Mouse (Mus musculus): ENCODE data around the gene Ckb. TPM values are rescaled to one million over a fixed set of nuclear protein-coding genes. Genes with fewer than 3 reads are reported as not detected.

Ckb gene
- polyA plus RNA-seq, 1 experiment from 2014 or later = 44.8 TPM

DNA sequence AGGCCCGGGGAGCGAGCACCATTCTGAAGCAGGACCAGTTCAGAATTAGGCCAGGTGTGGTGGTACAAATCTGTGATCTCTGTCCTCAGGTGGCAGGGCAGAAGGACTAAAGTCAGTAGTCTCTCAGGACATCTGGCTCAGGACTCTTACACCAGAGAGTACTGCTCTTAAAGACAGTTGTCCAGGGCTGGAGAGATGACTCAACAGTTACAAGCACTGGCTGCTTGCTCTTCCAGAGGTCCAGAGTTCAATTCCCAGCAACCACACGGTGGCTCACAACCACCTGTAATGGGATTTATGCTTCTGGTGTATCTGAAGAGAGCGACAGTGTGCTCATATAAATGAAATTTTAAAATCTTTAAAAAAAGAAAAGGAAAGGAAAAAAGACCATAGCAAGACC lies 12.8 kb downstream of the Ckb start:
- no peaks in the 10 kb centered on the region for H3K4me1 ChIP-seq (ENCODE audit: control insufficient read depth, low read depth, low read length)
- no peak overlapping the region for H3K9ac ChIP-seq (ENCODE audit: low read depth, low read length)
- peaks cover 19% of the 10 kb centered on the region for H3K36me3 ChIP-seq (ENCODE audit: control insufficient read depth, insufficient read depth)
- 83% methylated on average over 4 of the region's 4 CpGs for WGBS (ENCODE audit: insufficient replicate concordance)
- no peak overlapping the region for H3K4me2 ChIP-seq (ENCODE audit: low read depth, low read length)
- H3K4me3 ChIP-seq (ENCODE audit: low read depth, low read length) = no peak overlapping the region
- no peak for ATAC-seq (ENCODE audit: low read depth)
- no peaks in the 10 kb centered on the region for H3K9me3 ChIP-seq (replicated peaks; ENCODE audit: control insufficient read depth, low read length)
- no peak overlapping the region for H3K27ac ChIP-seq (ENCODE audit: low read length)
- H3K27me3 ChIP-seq (ENCODE audit: control insufficient read depth, insufficient read depth, low read depth, low read length) = no peaks in the 10 kb centered on the region

DNA sequence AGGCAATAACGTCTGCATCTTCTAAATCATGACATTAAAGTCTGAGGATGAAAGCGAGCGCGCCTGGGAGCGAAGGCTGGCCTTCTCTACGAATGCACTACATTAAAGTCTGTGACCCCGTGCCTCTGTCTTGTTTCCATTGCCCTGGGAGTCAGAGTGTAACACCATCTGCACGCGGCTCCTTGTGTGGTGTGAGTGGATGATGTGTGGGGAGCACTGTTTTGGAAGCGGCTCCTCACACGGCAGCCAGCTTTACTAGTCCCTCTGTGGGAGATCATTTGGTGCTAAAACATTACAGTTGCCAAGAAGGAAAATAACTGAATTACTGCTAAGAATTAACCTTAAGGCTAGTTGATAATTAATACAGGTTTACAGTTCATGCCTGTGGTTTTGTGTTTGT lies 16.4 kb downstream of the Ckb start:
- 92% methylated on average over 11 of the region's 11 CpGs for WGBS (ENCODE audit: insufficient replicate concordance)
- ATAC-seq (ENCODE audit: low read depth) = no peak
- H3K36me3 ChIP-seq (ENCODE audit: control insufficient read depth, insufficient read depth) = peaks cover 24% of the 10 kb centered on the region
- no peaks in the 10 kb centered on the region for H3K27me3 ChIP-seq (ENCODE audit: control insufficient read depth, insufficient read depth, low read depth, low read length)
- H3K9ac ChIP-seq (ENCODE audit: low read depth, low read length) = no peak overlapping the region
- H3K4me2 ChIP-seq (ENCODE audit: low read depth, low read length) = no peak overlapping the region
- no peaks in the 10 kb centered on the region for H3K4me1 ChIP-seq (ENCODE audit: control insufficient read depth, low read depth, low read length)
- H3K27ac ChIP-seq (ENCODE audit: low read length) = no peak overlapping the region
- H3K9me3 ChIP-seq (replicated peaks; ENCODE audit: control insufficient read depth, low read length) = no peaks in the 10 kb centered on the region
- H3K4me3 ChIP-seq (ENCODE audit: low read depth, low read length) = no peak overlapping the region

DNA sequence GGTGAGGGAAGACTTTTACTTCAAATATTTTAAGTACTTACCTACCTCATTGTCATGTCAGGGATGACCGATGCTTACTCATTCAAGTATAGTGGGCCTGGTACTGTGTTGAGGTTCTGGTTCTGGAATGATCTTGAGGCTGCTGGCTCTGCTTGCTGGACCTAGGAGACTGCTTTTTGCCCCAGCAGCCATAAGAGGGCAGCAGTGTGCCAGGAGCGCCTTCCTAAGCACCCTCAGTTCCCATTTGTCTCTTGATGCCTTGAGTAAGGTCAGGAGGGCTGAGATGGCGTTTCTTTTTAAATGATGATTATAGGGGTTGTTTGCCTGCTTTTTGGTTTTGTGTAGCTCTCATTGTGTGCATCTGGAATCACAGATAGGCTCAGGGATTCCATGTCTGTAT lies 18.7 kb downstream of the Ckb start:
- WGBS (ENCODE audit: insufficient replicate concordance) = 36% methylated on average over 3 of the region's 3 CpGs
- no peak overlapping the region for H3K4me2 ChIP-seq (ENCODE audit: low read depth, low read length)
- H3K4me3 ChIP-seq (ENCODE audit: low read depth, low read length) = no peak overlapping the region
- no peaks in the 10 kb centered on the region for H3K9me3 ChIP-seq (replicated peaks; ENCODE audit: control insufficient read depth, low read length)
- H3K4me1 ChIP-seq (ENCODE audit: control insufficient read depth, low read depth, low read length) = no peaks in the 10 kb centered on the region
- no peak overlapping the region for H3K27ac ChIP-seq (ENCODE audit: low read length)
- no peaks in the 10 kb centered on the region for H3K27me3 ChIP-seq (ENCODE audit: control insufficient read depth, insufficient read depth, low read depth, low read length)
- H3K9ac ChIP-seq (ENCODE audit: low read depth, low read length) = no peak overlapping the region
- no peak; the same call in 1 of the 2 replicates for ATAC-seq (ENCODE audit: low read depth)
- H3K36me3 ChIP-seq (ENCODE audit: control insufficient read depth, insufficient read depth) = peaks cover 35% of the 10 kb centered on the region

DNA sequence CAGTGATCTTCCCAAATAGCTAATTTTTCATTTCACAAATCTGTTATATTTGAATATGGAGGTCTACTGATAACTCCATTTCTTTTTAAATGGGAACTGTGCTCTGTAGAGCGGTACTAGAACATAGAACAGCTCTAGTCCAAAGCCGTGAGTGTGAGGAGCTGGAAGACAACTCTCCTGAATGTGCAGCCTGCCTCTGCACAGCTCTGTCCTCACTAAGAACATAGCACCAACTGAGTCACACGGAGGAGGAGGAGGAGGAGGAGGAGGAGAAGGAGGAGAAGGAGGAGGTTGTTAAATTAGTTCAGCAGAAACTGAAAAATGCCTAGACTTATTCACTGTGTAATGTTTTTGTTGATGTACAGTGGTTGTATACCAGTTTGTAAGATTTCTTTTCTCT lies 19.2 kb downstream of the Ckb start:
- H3K27ac ChIP-seq (ENCODE audit: low read length) = no peak overlapping the region
- H3K36me3 ChIP-seq (ENCODE audit: control insufficient read depth, insufficient read depth) = peaks cover 38% of the 10 kb centered on the region
- no peaks in the 10 kb centered on the region for H3K9me3 ChIP-seq (replicated peaks; ENCODE audit: control insufficient read depth, low read length)
- H3K27me3 ChIP-seq (ENCODE audit: control insufficient read depth, insufficient read depth, low read depth, low read length) = no peaks in the 10 kb centered on the region
- no peak overlapping the region for H3K9ac ChIP-seq (ENCODE audit: low read depth, low read length)
- 86% methylated on average over 3 of the region's 3 CpGs for WGBS (ENCODE audit: insufficient replicate concordance)
- no peaks in the 10 kb centered on the region for H3K4me1 ChIP-seq (ENCODE audit: control insufficient read depth, low read depth, low read length)
- no peak overlapping the region for H3K4me2 ChIP-seq (ENCODE audit: low read depth, low read length)
- no peak for ATAC-seq (ENCODE audit: low read depth)
- no peak overlapping the region for H3K4me3 ChIP-seq (ENCODE audit: low read depth, low read length)

DNA sequence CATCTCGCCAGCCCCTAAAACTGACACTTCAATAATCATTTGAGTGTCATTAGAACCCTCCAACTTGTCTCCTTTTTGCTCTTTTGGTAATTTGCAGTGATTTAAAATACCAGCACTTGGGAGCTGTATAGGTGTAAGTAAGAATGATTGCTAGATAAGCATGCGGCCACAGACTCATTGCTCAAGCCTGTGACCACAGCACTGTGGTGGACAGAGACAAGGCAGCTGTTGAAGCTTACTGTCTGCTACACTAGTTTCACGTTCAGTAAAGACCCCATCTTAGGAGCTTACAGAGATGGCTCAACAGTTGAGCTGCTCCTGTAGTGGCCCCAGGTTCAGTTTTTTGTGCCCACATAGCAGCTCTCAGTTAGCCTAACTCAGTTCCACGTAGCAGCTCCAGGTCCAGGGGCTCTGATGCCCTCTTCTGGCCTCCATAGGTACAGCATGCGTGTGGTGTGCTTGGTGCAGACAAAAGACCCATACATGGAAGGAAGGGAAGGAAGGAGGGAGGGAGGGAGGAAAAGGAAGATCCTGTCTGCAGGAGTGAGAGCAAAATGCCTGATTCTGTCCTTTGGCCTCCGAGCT lies 24.0 kb downstream of the Ckb start:
- Histone ChIP-seq H3K4me2 (ENCODE audit: low read depth, low read length) (no peak overlapping the region), H3K9ac (ENCODE audit: low read depth, low read length) (no peak overlapping the region), H3K36me3 (ENCODE audit: control insufficient read depth, insufficient read depth) (peaks cover 45% of the 10 kb centered on the region), H3K27ac (ENCODE audit: low read length) (no peak overlapping the region), H3K4me3 (ENCODE audit: low read depth, low read length) (no peak overlapping the region), H3K27me3 (ENCODE audit: control insufficient read depth, insufficient read depth, low read depth, low read length) (no peaks in the 10 kb centered on the region), H3K4me1 (ENCODE audit: control insufficient read depth, low read depth, low read length) (no peaks in the 10 kb centered on the region), H3K9me3 (replicated peaks; ENCODE audit: control insufficient read depth, low read length) (no peaks in the 10 kb centered on the region)
- 39% methylated on average over 6 of the region's 6 CpGs for WGBS (ENCODE audit: insufficient replicate concordance)
- ATAC-seq (ENCODE audit: low read depth) = peak; percentile 45; the same call in 1 of the 2 replicates

Other genes starting within 250 kb of the Ckb start
- 71.9 and 77.2 TPM in 2 replicates for gene Tnfaip2, start 229.9 kb downstream of the Ckb start, polyA plus RNA-seq (2015; fragmentation: Nextera tagmentation; extraction: Ambion mirVana)
- 0.46 and 0.52 TPM in 2 replicates for gene Gm266, start 186.5 kb downstream of the Ckb start, polyA plus RNA-seq (2015; fragmentation: Nextera tagmentation; extraction: Ambion mirVana)
- gene Eif5, start 134.3 kb downstream of the Ckb start, polyA plus RNA-seq (2015; fragmentation: Nextera tagmentation; extraction: Ambion mirVana) = 522 and 558 TPM in 2 replicates
- gene Mark3, start 97.8 kb downstream of the Ckb start, polyA plus RNA-seq (2015; fragmentation: Nextera tagmentation; extraction: Ambion mirVana) = 7.0 and 9.2 TPM in 2 replicates
- gene Trmt61a, start 5.8 kb upstream of the Ckb start, polyA plus RNA-seq (2015; fragmentation: Nextera tagmentation; extraction: Ambion mirVana) = 3.7 and 4.6 TPM in 2 replicates
- 14.1 and 14.4 TPM in 2 replicates for gene Bag5, start 40.9 kb upstream of the Ckb start, polyA plus RNA-seq (2015; fragmentation: Nextera tagmentation; extraction: Ambion mirVana)
- 17.5 TPM in 2 replicates for gene Apopt1, start 40.9 kb upstream of the Ckb start, polyA plus RNA-seq (2015; fragmentation: Nextera tagmentation; extraction: Ambion mirVana)
- 14.5 and 14.6 TPM in 2 replicates for gene Klc1, start 86.5 kb upstream of the Ckb start, polyA plus RNA-seq (2015; fragmentation: Nextera tagmentation; extraction: Ambion mirVana)
- gene Xrcc3, start 141.5 kb upstream of the Ckb start, polyA plus RNA-seq (2015; fragmentation: Nextera tagmentation; extraction: Ambion mirVana) = 3.5 and 5.0 TPM in 2 replicates
- gene Zfyve21, start 141.8 kb upstream of the Ckb start, polyA plus RNA-seq (2015; fragmentation: Nextera tagmentation; extraction: Ambion mirVana) = 70.7 and 76.8 TPM in 2 replicates
- gene Ppp1r13b, start 235.8 kb upstream of the Ckb start, polyA plus RNA-seq (2015; fragmentation: Nextera tagmentation; extraction: Ambion mirVana) = 1.4 and 1.9 TPM in 2 replicates